Mouse (Mus musculus) hindbrain, embryonic 15.5 days (tissue): ENCODE measurements around the gene 4930412O13Rik. TPM values are rescaled to one million over a fixed set of nuclear protein-coding genes. Genes with fewer than 3 reads are reported as not detected.
A peak's percentile ranks its signal among the peaks of the same experiment; 100 is the strongest.

Experiments used
- ATAC-seq: fragments of 200-750 bp; cut with Nextera tagmentation; 2 replicates; pipeline ENCODE4 v1.8.0; 2017; ENCODE audit warnings: low read depth, moderate number of reproducible peaks, moderate TSS enrichment; ENCODE audit not compliant: low FRiP score
- H3K27ac ChIP-seq: fragments of 300-500 bp; sonication (generic); replicated peaks from 2 replicates; pipeline ENCODE4 v1.5.1; 2015; ENCODE audit warnings: mild to moderate bottlenecking, inconsistent platforms
- H3K27me3 ChIP-seq: fragments of 300-500 bp; sonication (generic); 2 replicates; pipeline ENCODE4 v1.6.1; 2015; ENCODE audit warnings: control low read depth, inconsistent platforms
- H3K36me3 ChIP-seq: fragments of 300-500 bp; sonication (generic); 2 replicates; pipeline ENCODE4 v1.6.1; 2015; ENCODE audit warnings: control low read depth, inconsistent platforms
- H3K4me1 ChIP-seq: fragments of 300-500 bp; sonication (generic); replicated peaks from 2 replicates; pipeline ENCODE4 v1.6.1; 2015; ENCODE audit warnings: control low read depth, inconsistent platforms
- H3K4me2 ChIP-seq: fragments of 300-500 bp; sonication (generic); 2 replicates; pipeline ENCODE4 v1.6.1; 2015; ENCODE audit warnings: moderate library complexity, mild to moderate bottlenecking, inconsistent platforms
- H3K4me3 ChIP-seq: fragments of 300-500 bp; sonication (generic); 2 replicates; pipeline ENCODE4 v1.5.1; 2015; ENCODE audit warnings: mild to moderate bottlenecking, inconsistent platforms
- H3K9ac ChIP-seq: fragments of 300-500 bp; sonication (generic); 2 replicates; pipeline ENCODE4 v1.6.1; 2015; ENCODE audit warnings: inconsistent platforms
- H3K9me3 ChIP-seq: fragments of 300-500 bp; sonication (generic); 2 replicates; pipeline ENCODE4 v1.6.1; 2016; ENCODE audit warnings: control low read depth, inconsistent platforms
- WGBS: fragments of 180-500 bp; shearing (Covaris S2); methylation state at CpG from one replicate; pipeline ENCODE4 v1.1.7; 2015; 5-methylcytosine and 5-hydroxymethylcytosine counted together
- polyA plus RNA-seq: library from polyadenylated mRNA; unstranded; fragments of >200 nt; fragmentation: Nextera tagmentation; extraction: Ambion mirVana; gene quantifications from 2 replicates; pipeline ENCODE4 v1.2.1, GENCODE M21; 2015

Gene 4930412O13Rik
- polyA plus RNA-seq, 1 experiment from 2014 or later, result 0.48 TPM

GRCm38 (mm10) chr2:9890251-9890650 is 9.2 kb downstream of the 4930412O13Rik start:
- H3K27ac ChIP-seq, result no peak overlapping the region
- peaks cover 86% of the 10 kb centered on the region for H3K27me3 ChIP-seq
- H3K9ac ChIP-seq, result no peak overlapping the region
- no peak overlapping the region for H3K4me2 ChIP-seq
- no peak for ATAC-seq
- WGBS, result 6% methylated on average over 8 of the region's 8 CpGs
- H3K9me3 ChIP-seq, result no peaks in the 10 kb centered on the region
- no peak overlapping the region for H3K4me3 ChIP-seq
- no peaks in the 10 kb centered on the region for H3K36me3 ChIP-seq
- H3K4me1 ChIP-seq, result 0 out of 2 replicates have a peak, but pooled peaks cover 7% of the 10 kb centered on the region

GRCm38 (mm10) chr2:9890906-9891305 is 9.9 kb downstream of the 4930412O13Rik start:
- no peak for ATAC-seq
- H3K9me3 ChIP-seq, result no peaks in the 10 kb centered on the region
- no peak overlapping the region for H3K27ac ChIP-seq
- no peak overlapping the region for H3K4me3 ChIP-seq
- H3K4me1 ChIP-seq, result peaks cover 9% of the 10 kb centered on the region; the same call in 1 of the 2 replicates
- WGBS, result 3% methylated on average over 5 of the region's 5 CpGs
- no peak overlapping the region for H3K9ac ChIP-seq
- H3K27me3 ChIP-seq, result peaks cover 84% of the 10 kb centered on the region
- no peaks in the 10 kb centered on the region for H3K36me3 ChIP-seq
- H3K4me2 ChIP-seq, result no peak overlapping the region

DNA sequence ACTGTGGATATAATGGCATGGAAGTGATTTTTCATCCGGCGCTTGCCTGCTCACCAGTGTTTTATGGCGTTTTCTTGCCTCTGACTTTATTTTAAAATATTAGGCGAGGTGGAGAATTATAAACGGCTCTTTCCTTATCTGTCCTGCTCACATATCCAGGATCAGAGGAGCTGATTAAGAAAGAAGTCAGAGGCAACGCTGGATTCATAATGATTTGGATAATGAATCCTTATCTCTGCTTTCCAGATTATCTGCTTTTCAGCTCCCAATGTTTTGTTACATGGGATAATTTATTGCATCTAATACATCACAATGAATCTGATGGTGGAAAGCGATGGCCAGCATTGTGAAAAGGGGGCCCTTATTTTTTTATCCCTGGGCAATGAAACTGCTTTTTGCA is 11.5 kb downstream of the 4930412O13Rik start:
- no peaks in the 10 kb centered on the region for H3K9me3 ChIP-seq
- H3K4me1 ChIP-seq, result peaks cover 13% of the 10 kb centered on the region; the same call in 1 of the 2 replicates
- no peak for ATAC-seq
- H3K4me3 ChIP-seq, result no peak overlapping the region
- H3K27ac ChIP-seq, result no peak overlapping the region
- no peak overlapping the region for H3K9ac ChIP-seq
- WGBS, result 7% methylated on average over 7 of the region's 7 CpGs
- H3K36me3 ChIP-seq, result no peaks in the 10 kb centered on the region
- no peak overlapping the region for H3K4me2 ChIP-seq
- H3K27me3 ChIP-seq, result peaks cover 84% of the 10 kb centered on the region

DNA sequence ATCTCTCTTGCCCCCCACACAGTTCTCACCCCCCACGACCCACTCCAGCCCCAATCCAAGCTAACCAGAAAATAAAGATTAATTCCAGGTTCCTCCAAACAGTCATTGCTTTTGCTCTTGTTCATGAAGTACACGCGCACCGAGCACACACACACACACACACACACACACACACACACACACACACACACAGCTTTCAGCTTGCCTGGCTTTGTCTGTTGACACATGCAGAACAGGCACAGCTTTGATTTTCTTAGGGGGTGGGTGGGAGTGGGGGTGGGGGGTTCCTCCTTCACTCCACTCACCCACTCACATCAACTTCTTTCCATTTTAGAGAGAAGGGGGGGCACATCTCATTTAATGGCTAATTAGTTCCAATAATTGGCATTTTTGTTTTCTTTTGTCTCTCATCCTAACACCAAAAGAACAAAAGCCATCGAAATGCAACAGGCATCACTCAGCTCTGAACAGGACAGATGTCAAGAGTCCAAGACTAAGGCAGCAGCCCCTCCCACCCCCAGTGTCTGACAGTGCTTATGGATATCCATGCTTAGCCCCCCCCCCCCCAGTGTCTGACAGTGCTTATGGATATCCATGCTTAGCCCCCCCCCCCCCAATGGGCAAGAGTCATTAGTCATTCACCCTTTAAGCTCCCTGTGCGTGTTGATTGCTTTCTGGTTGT is 12.4 kb downstream of the 4930412O13Rik start:
- no peak overlapping the region for H3K27ac ChIP-seq
- peaks cover 86% of the 10 kb centered on the region for H3K27me3 ChIP-seq
- H3K9ac ChIP-seq, result no peak overlapping the region
- 0% methylated on average over 6 of the region's 6 CpGs for WGBS
- H3K9me3 ChIP-seq, result no peaks in the 10 kb centered on the region
- H3K4me3 ChIP-seq, result no peak overlapping the region
- no peaks in the 10 kb centered on the region for H3K36me3 ChIP-seq
- peaks cover 13% of the 10 kb centered on the region; the same call in 1 of the 2 replicates for H3K4me1 ChIP-seq
- no peak for ATAC-seq
- no peak overlapping the region for H3K4me2 ChIP-seq

GRCm38 (mm10) chr2:9894836-9895593 is 14.0 kb downstream of the 4930412O13Rik start:
- Histone ChIP-seq H3K9me3 (no peaks in the 10 kb centered on the region), H3K4me2 (no peak overlapping the region), H3K27me3 (peaks cover 88% of the 10 kb centered on the region), H3K4me3 (no peak overlapping the region), H3K9ac (no peak overlapping the region), H3K4me1 (peaks cover 10% of the 10 kb centered on the region; the same call in 1 of the 2 replicates), H3K27ac (no peak overlapping the region), H3K36me3 (no peaks in the 10 kb centered on the region)
- no peak for ATAC-seq
- 2% methylated on average over 19 of the region's 19 CpGs for WGBS

GRCm38 (mm10) chr2:9896097-9896770 is 15.2 kb downstream of the 4930412O13Rik start:
- ATAC-seq, result no peak
- WGBS, result under 1% methylated on average over 22 of the region's 22 CpGs
- peaks cover 10% of the 10 kb centered on the region; the same call in 1 of the 2 replicates for H3K4me1 ChIP-seq
- peak overlapping the region; percentile 20 for H3K4me2 ChIP-seq
- peak overlapping the region; percentile 6; the same call in 1 of the 2 replicates for H3K4me3 ChIP-seq
- H3K36me3 ChIP-seq, result no peaks in the 10 kb centered on the region
- H3K27me3 ChIP-seq, result peaks cover 80% of the 10 kb centered on the region
- no peak overlapping the region for H3K27ac ChIP-seq
- no peaks in the 10 kb centered on the region for H3K9me3 ChIP-seq
- H3K9ac ChIP-seq, result no peak overlapping the region

- Histone ChIP-seq H3K9me3 (no peaks in the 10 kb centered on the region), H3K27ac (no peak overlapping the region), H3K9ac (no peak overlapping the region), H3K36me3 (no peaks in the 10 kb centered on the region), H3K27me3 (peaks cover 71% of the 10 kb centered on the region), H3K4me1 (peaks cover 10% of the 10 kb centered on the region; the same call in 1 of the 2 replicates), H3K4me2 (no peak overlapping the region), H3K4me3 (no peak overlapping the region)
- WGBS, result 3% methylated on average over 8 of the region's 8 CpGs
- ATAC-seq, result no peak
Observed at GRCm38 (mm10) chr2:9897846-9898245, 16.8 kb downstream of the 4930412O13Rik start.

- Histone ChIP-seq H3K4me2 (no peak overlapping the region), H3K9ac (no peak overlapping the region), H3K9me3 (no peaks in the 10 kb centered on the region), H3K4me3 (no peak overlapping the region), H3K27me3 (peaks cover 22% of the 10 kb centered on the region), H3K4me1 (0 out of 2 replicates have a peak, but pooled peaks cover 4% of the 10 kb centered on the region), H3K36me3 (no peaks in the 10 kb centered on the region), H3K27ac (no peak overlapping the region)
- WGBS, result 73% methylated on average over 14 of the region's 14 CpGs
- no peak for ATAC-seq
Observed at GRCm38 (mm10) chr2:9903854-9904560, 23.0 kb downstream of the 4930412O13Rik start.

GRCm38 (mm10) chr2:9905995-9906394 is 24.9 kb downstream of the 4930412O13Rik start:
- H3K27me3 ChIP-seq, result peaks cover 10% of the 10 kb centered on the region; the same call in 1 of the 2 replicates
- 0 out of 2 replicates have a peak overlapping the region, but pooled peaks have one; percentile 12 for H3K4me2 ChIP-seq
- no peak overlapping the region for H3K4me3 ChIP-seq
- no peak overlapping the region for H3K27ac ChIP-seq
- H3K9me3 ChIP-seq, result no peaks in the 10 kb centered on the region
- no peak for ATAC-seq
- H3K9ac ChIP-seq, result no peak overlapping the region
- 12% methylated on average over 11 of the region's 11 CpGs for WGBS
- H3K36me3 ChIP-seq, result no peaks in the 10 kb centered on the region
- 0 out of 2 replicates have a peak, but pooled peaks cover 4% of the 10 kb centered on the region for H3K4me1 ChIP-seq

DNA sequence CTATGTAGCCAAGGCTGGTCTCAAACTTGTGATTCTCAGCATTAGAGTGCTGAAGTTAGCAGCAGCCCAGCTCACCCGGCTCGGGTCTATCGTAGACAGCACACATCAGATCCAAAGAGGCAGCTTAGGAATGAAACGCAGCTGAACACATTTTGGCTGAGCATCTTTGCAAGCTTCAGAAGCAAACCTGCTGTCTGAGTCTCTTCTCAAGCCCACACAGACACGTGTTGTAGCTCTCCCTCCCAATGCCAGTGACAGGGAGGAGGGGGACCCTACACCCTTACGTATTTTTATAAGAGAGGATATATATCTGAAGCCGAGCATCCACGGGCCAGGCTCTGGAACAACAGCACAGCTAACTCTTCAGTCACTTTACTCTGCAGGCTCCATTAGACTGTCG is 36.5 kb downstream of the 4930412O13Rik start:
- no peak overlapping the region for H3K4me3 ChIP-seq
- no peaks in the 10 kb centered on the region for H3K4me1 ChIP-seq
- 93% methylated on average over 9 of the region's 9 CpGs for WGBS
- no peaks in the 10 kb centered on the region for H3K27me3 ChIP-seq
- ATAC-seq, result no peak
- no peaks in the 10 kb centered on the region for H3K9me3 ChIP-seq
- H3K36me3 ChIP-seq, result peaks cover 12% of the 10 kb centered on the region; the same call in 1 of the 2 replicates
- no peak overlapping the region for H3K27ac ChIP-seq
- no peak overlapping the region for H3K4me2 ChIP-seq
- no peak overlapping the region for H3K9ac ChIP-seq

GRCm38 (mm10) chr2:9918691-9919471 is 37.8 kb downstream of the 4930412O13Rik start:
- Histone ChIP-seq H3K9ac (no peak overlapping the region), H3K27ac (no peak overlapping the region), H3K4me3 (no peak overlapping the region), H3K36me3 (peaks cover 12% of the 10 kb centered on the region; the same call in 1 of the 2 replicates), H3K4me2 (no peak overlapping the region), H3K27me3 (no peaks in the 10 kb centered on the region), H3K4me1 (no peaks in the 10 kb centered on the region), H3K9me3 (no peaks in the 10 kb centered on the region)
- WGBS, result 91% methylated on average over 17 of the region's 17 CpGs
- no peak for ATAC-seq
